Mouse (Mus musculus): ENCODE data around the gene Sftpa1. TPM values are rescaled to one million over a fixed set of nuclear protein-coding genes. Genes with fewer than 3 reads are reported as not detected.

Gene Sftpa1
- polyA plus RNA-seq (2014; fragmentation: Illumina TruSeq; extraction: RNeasy Lipid Tissue Mini Kit (QIAGEN cat#74804); ENCODE audit: low read depth, low replicate concordance): 0.74 TPM

DNA sequence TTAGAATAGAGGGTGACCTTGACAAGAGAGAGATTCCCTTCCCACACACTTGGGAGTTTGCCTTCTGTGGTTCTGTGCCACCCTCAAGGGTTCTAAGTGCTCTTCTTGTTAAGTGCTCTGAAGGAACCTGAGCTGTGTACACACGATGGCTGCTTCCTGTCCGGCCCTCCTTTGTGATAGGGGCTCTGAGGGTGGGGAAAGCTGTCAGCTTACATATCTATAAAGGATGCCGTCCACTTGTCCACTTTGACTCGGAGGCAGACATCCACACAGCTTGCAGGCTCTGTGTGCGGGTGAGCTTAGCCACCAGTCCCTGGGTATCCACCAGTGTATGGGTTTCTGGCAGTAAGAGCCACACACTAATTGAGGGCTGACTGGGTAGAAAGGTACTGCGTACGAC, at the start of gene Sftpa1:
TSS of gene Sftpa1 (plus strand) at position 243 of the 400 bp plus-strand sequence.

DNA sequence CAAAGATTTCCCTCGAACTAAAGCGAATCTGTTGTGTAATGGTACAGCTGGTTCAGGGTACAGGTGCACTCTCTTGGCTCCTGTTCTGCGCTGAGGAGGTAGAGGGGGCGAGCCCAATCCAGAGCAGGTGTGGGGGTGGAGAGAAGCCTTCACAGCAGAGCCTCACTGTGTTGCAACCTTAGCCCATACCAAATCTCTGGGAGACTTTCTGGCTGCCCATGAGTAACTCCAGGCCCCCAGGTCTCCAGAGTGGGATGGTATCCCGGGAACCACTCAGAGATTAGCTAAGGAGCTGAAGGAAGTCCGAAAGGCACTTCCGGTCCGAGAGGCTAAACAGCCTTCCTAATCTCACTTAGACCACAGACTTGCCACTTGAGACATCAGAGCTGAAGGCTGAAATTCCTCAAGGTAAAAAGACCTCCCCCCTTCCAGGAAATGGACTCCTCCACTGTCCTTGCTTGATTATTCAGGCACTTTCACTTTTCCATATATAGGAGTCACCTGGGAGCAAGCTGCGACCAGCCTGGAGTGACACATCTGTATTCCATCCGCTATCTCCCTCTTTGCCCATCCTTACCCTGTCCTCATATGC, 26.6 kb upstream of the Sftpa1 start, which contains the start of gene Mat1a:
TSS of gene Mat1a (plus strand) at position 183 of the 592 bp plus-strand sequence.

DNA sequence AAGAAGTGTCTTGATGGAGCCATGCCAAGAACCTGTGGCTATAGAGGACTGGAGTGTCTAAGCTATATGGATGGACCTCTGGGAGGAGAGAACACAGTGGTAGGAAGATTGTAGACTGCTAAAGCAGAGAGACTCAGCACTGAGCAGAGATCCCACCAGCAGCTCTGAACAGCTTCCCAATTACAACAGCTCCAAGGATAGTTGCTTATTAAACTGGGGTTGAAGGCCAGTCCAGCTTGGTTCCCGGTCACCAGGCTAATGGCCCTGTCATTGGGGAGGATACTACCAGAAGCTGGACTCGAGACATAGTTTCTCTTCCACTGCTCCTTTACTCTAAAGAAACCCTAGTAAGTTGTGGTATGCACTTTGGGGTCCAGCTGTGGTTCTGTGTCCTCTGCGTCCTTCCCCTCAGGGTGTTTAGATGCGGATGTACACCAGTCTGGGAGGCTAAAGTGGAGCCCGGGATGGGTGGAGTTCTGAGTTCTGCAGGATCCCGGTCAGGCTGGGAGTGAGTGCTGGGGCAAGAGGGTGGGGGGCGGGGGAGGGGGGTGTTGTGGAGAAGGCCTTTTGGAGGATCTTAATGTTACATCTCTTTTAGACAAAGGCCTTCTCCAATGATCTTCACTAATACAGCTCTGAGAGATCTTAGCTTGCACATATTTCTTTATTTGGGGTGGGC, 19.8 kb downstream of the Sftpa1 start, which contains the start of gene Mbl1:
TSS of gene Mbl1 (plus strand) at position 239 of the 679 bp plus-strand sequence.

DNA sequence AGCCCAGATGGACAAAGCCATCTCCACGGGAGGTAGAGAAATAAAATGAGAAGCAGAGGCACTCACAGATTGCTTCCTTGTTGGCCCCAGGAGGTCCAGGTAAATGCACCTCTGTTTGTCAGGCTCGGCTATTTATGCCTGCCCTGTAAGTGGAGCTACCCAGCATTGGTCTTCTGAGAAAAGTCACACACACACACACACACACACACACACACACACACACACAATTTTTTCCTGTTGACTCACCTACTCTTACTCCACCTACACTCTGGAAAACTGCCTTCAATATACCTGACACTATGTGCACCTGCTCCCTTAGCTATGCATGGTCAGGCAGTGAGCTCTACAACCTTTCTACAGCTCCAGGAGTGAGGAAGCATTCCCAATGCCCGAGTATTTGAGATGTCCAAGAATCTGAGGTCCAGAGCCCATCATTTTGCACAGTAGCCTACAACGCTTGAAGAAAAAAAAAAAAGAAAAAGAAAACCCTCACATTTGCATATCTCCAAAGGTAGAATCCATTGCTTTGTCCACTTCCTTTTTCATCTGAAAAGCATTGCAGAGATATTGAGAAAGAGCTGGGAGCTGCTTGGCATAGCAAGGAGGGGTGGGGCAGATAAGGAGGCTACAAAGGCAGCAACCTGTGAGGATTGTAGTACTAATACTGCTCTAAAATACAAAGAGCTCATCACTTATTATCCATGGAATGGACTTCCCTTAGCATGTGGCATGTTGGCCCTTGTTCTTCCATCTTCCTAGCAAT, 53.7 kb downstream of the Sftpa1 start, which contains the start of gene Sftpd:
TSS of gene Sftpd (minus strand) at position 91 of the 763 bp plus-strand sequence.

Other genes starting within 250 kb of the Sftpa1 start
- not detected for gene Sh2d4b, start 238.5 kb upstream of the Sftpa1 start, polyA plus RNA-seq (2014; fragmentation: Illumina TruSeq; extraction: RNeasy Lipid Tissue Mini Kit (QIAGEN cat#74804); ENCODE audit: low read depth, low replicate concordance)
- 7.7 TPM for gene Tspan14, start 165.0 kb upstream of the Sftpa1 start, polyA plus RNA-seq (2014; fragmentation: Illumina TruSeq; extraction: RNeasy Lipid Tissue Mini Kit (QIAGEN cat#74804); ENCODE audit: low read depth, low replicate concordance)
- gene Fam213a, start 118.0 kb upstream of the Sftpa1 start, polyA plus RNA-seq (2014; fragmentation: Illumina TruSeq; extraction: RNeasy Lipid Tissue Mini Kit (QIAGEN cat#74804); ENCODE audit: low read depth, low replicate concordance): 106 TPM
- not detected for gene Dydc2, start 62.6 kb upstream of the Sftpa1 start, polyA plus RNA-seq (2014; fragmentation: Illumina TruSeq; extraction: RNeasy Lipid Tissue Mini Kit (QIAGEN cat#74804); ENCODE audit: low read depth, low replicate concordance)
- not detected for gene Dydc1, start 58.9 kb upstream of the Sftpa1 start, polyA plus RNA-seq (2014; fragmentation: Illumina TruSeq; extraction: RNeasy Lipid Tissue Mini Kit (QIAGEN cat#74804); ENCODE audit: low read depth, low replicate concordance)
- 2,624 TPM for gene Mat1a, start 26.7 kb upstream of the Sftpa1 start, polyA plus RNA-seq (2014; fragmentation: Illumina TruSeq; extraction: RNeasy Lipid Tissue Mini Kit (QIAGEN cat#74804); ENCODE audit: low read depth, low replicate concordance)
- 161 TPM for gene Mbl1, start 19.7 kb downstream of the Sftpa1 start, polyA plus RNA-seq (2014; fragmentation: Illumina TruSeq; extraction: RNeasy Lipid Tissue Mini Kit (QIAGEN cat#74804); ENCODE audit: low read depth, low replicate concordance)
- gene Sftpd, start 53.4 kb downstream of the Sftpa1 start, polyA plus RNA-seq (2014; fragmentation: Illumina TruSeq; extraction: RNeasy Lipid Tissue Mini Kit (QIAGEN cat#74804); ENCODE audit: low read depth, low replicate concordance): 0.32 TPM
- not detected for gene Gm2832, start 147.0 kb downstream of the Sftpa1 start, polyA plus RNA-seq (2014; fragmentation: Illumina TruSeq; extraction: RNeasy Lipid Tissue Mini Kit (QIAGEN cat#74804); ENCODE audit: low read depth, low replicate concordance)
- not detected for gene Gm5798, start 216.8 kb downstream of the Sftpa1 start, polyA plus RNA-seq (2014; fragmentation: Illumina TruSeq; extraction: RNeasy Lipid Tissue Mini Kit (QIAGEN cat#74804); ENCODE audit: low read depth, low replicate concordance)

All from liver, adult 10 weeks (tissue).